Mouse (Mus musculus): ENCODE results near the gene Cth. TPM values are rescaled to one million over a fixed set of nuclear protein-coding genes. Genes with fewer than 3 reads are reported as not detected.
"Not testable (repeated sequence)": the region's sequence is repeated elsewhere in the genome, so short reads cannot be mapped to it uniquely, and the experiment has no call there.

Cth gene
- polyA plus RNA-seq (2012; rRNA removed): 2.7 and 4.3 TPM in 2 replicates

GRCm38 (mm10) chr3:157924692-157925328 lies at the start of gene Cth:
Gene Cth, minus strand, starts transcription at chr3:157925077.
- TF ChIP-seq CTCF (IDR thresholded peaks at IDR 0.05; ENCODE audit: borderline replicate concordance, extremely low read depth, insufficient read depth, insufficient read length): no peak
- TF ChIP-seq POLR2A (IDR thresholded peaks at IDR 0.05; ENCODE audit: borderline replicate concordance, extremely low read depth, insufficient read depth, insufficient read length, poor library complexity, severe bottlenecking): no peak
- DNase-seq (ENCODE audit: low read depth): peak; percentile 96

- TF ChIP-seq POLR2A (IDR thresholded peaks at IDR 0.05; ENCODE audit: borderline replicate concordance, extremely low read depth, insufficient read depth, insufficient read length, poor library complexity, severe bottlenecking) (no peak), CTCF (IDR thresholded peaks at IDR 0.05; ENCODE audit: borderline replicate concordance, extremely low read depth, insufficient read depth, insufficient read length) (no peak)
- no peak for DNase-seq (ENCODE audit: low read depth)
These were observed 48.4 kb upstream of the Cth start for GRCm38 (mm10) chr3:157973236-157973635.

- TF ChIP-seq POLR2A (IDR thresholded peaks at IDR 0.05; ENCODE audit: borderline replicate concordance, extremely low read depth, insufficient read depth, insufficient read length, poor library complexity, severe bottlenecking) (no peak), CTCF (IDR thresholded peaks at IDR 0.05; ENCODE audit: borderline replicate concordance, extremely low read depth, insufficient read depth, insufficient read length) (no peak)
- no peak for DNase-seq (ENCODE audit: low read depth)
These were observed 46.3 kb upstream of the Cth start for GRCm38 (mm10) chr3:157971151-157971550.

- TF ChIP-seq POLR2A (IDR thresholded peaks at IDR 0.05; ENCODE audit: borderline replicate concordance, extremely low read depth, insufficient read depth, insufficient read length, poor library complexity, severe bottlenecking) (no peak), CTCF (IDR thresholded peaks at IDR 0.05; ENCODE audit: borderline replicate concordance, extremely low read depth, insufficient read depth, insufficient read length) (no peak)
- DNase-seq (ENCODE audit: low read depth): no peak
These were observed 32.4 kb upstream of the Cth start for GRCm38 (mm10) chr3:157957320-157957719.

- TF ChIP-seq CTCF (IDR thresholded peaks at IDR 0.05; ENCODE audit: borderline replicate concordance, extremely low read depth, insufficient read depth, insufficient read length): no peak
- TF ChIP-seq POLR2A (IDR thresholded peaks at IDR 0.05; ENCODE audit: borderline replicate concordance, extremely low read depth, insufficient read depth, insufficient read length, poor library complexity, severe bottlenecking): no peak
- no peak for DNase-seq (ENCODE audit: low read depth)
These were observed 31.3 kb upstream of the Cth start for GRCm38 (mm10) chr3:157956201-157956600.

- DNase-seq (ENCODE audit: low read depth): peak; percentile 10
- TF ChIP-seq CTCF (IDR thresholded peaks at IDR 0.05; ENCODE audit: borderline replicate concordance, extremely low read depth, insufficient read depth, insufficient read length) (no peak), POLR2A (IDR thresholded peaks at IDR 0.05; ENCODE audit: borderline replicate concordance, extremely low read depth, insufficient read depth, insufficient read length, poor library complexity, severe bottlenecking) (no peak)
These were observed 30.6 kb upstream of the Cth start for GRCm38 (mm10) chr3:157955466-157955865.

GRCm38 (mm10) chr3:157952716-157953115 lies 27.8 kb upstream of the Cth start:
- DNase-seq (ENCODE audit: low read depth): no peak
- TF ChIP-seq POLR2A (IDR thresholded peaks at IDR 0.05; ENCODE audit: borderline replicate concordance, extremely low read depth, insufficient read depth, insufficient read length, poor library complexity, severe bottlenecking): no peak
- no peak for TF ChIP-seq CTCF (IDR thresholded peaks at IDR 0.05; ENCODE audit: borderline replicate concordance, extremely low read depth, insufficient read depth, insufficient read length)

- TF ChIP-seq POLR2A (IDR thresholded peaks at IDR 0.05; ENCODE audit: borderline replicate concordance, extremely low read depth, insufficient read depth, insufficient read length, poor library complexity, severe bottlenecking): no peak
- TF ChIP-seq CTCF (IDR thresholded peaks at IDR 0.05; ENCODE audit: borderline replicate concordance, extremely low read depth, insufficient read depth, insufficient read length): no peak
- no peak for DNase-seq (ENCODE audit: low read depth)
These were observed 22.8 kb upstream of the Cth start for GRCm38 (mm10) chr3:157947383-157948280.

- TF ChIP-seq POLR2A (IDR thresholded peaks at IDR 0.05; ENCODE audit: borderline replicate concordance, extremely low read depth, insufficient read depth, insufficient read length, poor library complexity, severe bottlenecking): no peak
- peak; percentile 98 for DNase-seq (ENCODE audit: low read depth)
These were observed 22.0 kb upstream of the Cth start, which contains the start of gene Ankrd13c for GRCm38 (mm10) chr3:157946843-157947358. Gene Ankrd13c, plus strand, starts transcription at chr3:157947239.

GRCm38 (mm10) chr3:157938585-157938984 lies 13.7 kb upstream of the Cth start:
- DNase-seq (ENCODE audit: low read depth): no peak
- no peak for TF ChIP-seq CTCF (IDR thresholded peaks at IDR 0.05; ENCODE audit: borderline replicate concordance, extremely low read depth, insufficient read depth, insufficient read length)
- no peak for TF ChIP-seq POLR2A (IDR thresholded peaks at IDR 0.05; ENCODE audit: borderline replicate concordance, extremely low read depth, insufficient read depth, insufficient read length, poor library complexity, severe bottlenecking)

- no peak for DNase-seq (ENCODE audit: low read depth)
These were observed 9.5 kb upstream of the Cth start for GRCm38 (mm10) chr3:157934301-157934823.

GRCm38 (mm10) chr3:157933223-157933622 lies 8.3 kb upstream of the Cth start:
- DNase-seq (ENCODE audit: low read depth): not testable (repeated sequence)

More at GRCm38 (mm10) chr3:157934301-157934823, 9.5 kb upstream of the Cth start:
- TF ChIP-seq CTCF (IDR thresholded peaks at IDR 0.05; ENCODE audit: borderline replicate concordance, extremely low read depth, insufficient read depth, insufficient read length) (no peak), POLR2A (IDR thresholded peaks at IDR 0.05; ENCODE audit: borderline replicate concordance, extremely low read depth, insufficient read depth, insufficient read length, poor library complexity, severe bottlenecking) (no peak)
